Mouse (Mus musculus): ENCODE results near the gene Bdkrb2. TPM values are rescaled to one million over a fixed set of nuclear protein-coding genes. Genes with fewer than 3 reads are reported as not detected.

The Bdkrb2 gene
- polyA plus RNA-seq, 1 experiment from 2014 or later: 0.05 TPM

GRCm38 (mm10) chr12:105526186-105526585 lies 36.8 kb upstream of the Bdkrb2 start:
- Histone ChIP-seq H3K9ac (replicated peaks) (no peak overlapping the region), H3K27me3 (ENCODE audit: insufficient read depth, low read length) (no peaks in the 10 kb centered on the region), H3K36me3 (replicated peaks; ENCODE audit: insufficient read depth, low read length) (no peaks in the 10 kb centered on the region), H3K4me3 (ENCODE audit: low read depth, low read length) (no peak overlapping the region), H3K4me1 (ENCODE audit: insufficient read depth) (no peaks in the 10 kb centered on the region), H3K27ac (ENCODE audit: low read depth) (no peak overlapping the region), H3K9me3 (ENCODE audit: low read length) (no peaks in the 10 kb centered on the region), H3K4me2 (ENCODE audit: low read depth, low read length) (no peak overlapping the region)
- no peak for ATAC-seq
- no peak for DNase-seq
- TF ChIP-seq CTCF (IDR thresholded peaks at IDR 0.05; ENCODE audit: low read depth) (no peak), EP300 (IDR thresholded peaks at IDR 0.05; ENCODE audit: low read depth) (no peak)
- 63% methylated on average over 3 of the region's 3 CpGs for WGBS (ENCODE audit: insufficient replicate concordance)

- Histone ChIP-seq H3K36me3 (replicated peaks; ENCODE audit: insufficient read depth, low read length) (no peaks in the 10 kb centered on the region), H3K27me3 (ENCODE audit: insufficient read depth, low read length) (no peaks in the 10 kb centered on the region), H3K27ac (ENCODE audit: low read depth) (no peak overlapping the region), H3K4me3 (ENCODE audit: low read depth, low read length) (no peak overlapping the region), H3K4me2 (ENCODE audit: low read depth, low read length) (no peak overlapping the region), H3K9me3 (ENCODE audit: low read length) (no peaks in the 10 kb centered on the region), H3K9ac (replicated peaks) (no peak overlapping the region), H3K4me1 (ENCODE audit: insufficient read depth) (no peaks in the 10 kb centered on the region)
- no peak for TF ChIP-seq CTCF (IDR thresholded peaks at IDR 0.05; ENCODE audit: low read depth)
- no peak for TF ChIP-seq EP300 (IDR thresholded peaks at IDR 0.05; ENCODE audit: low read depth)
- DNase-seq: no peak
- ATAC-seq: no peak
- WGBS (ENCODE audit: insufficient replicate concordance): 67% methylated on average over 5 of the region's 5 CpGs
Measured at GRCm38 (mm10) chr12:105526829-105527228, 36.2 kb upstream of the Bdkrb2 start.

- no peak for DNase-seq
- H3K4me3 ChIP-seq (ENCODE audit: low read depth, low read length): no peak overlapping the region
- ATAC-seq: no peak
- no peaks in the 10 kb centered on the region for H3K36me3 ChIP-seq (replicated peaks; ENCODE audit: insufficient read depth, low read length)
- H3K9me3 ChIP-seq (ENCODE audit: low read length): no peaks in the 10 kb centered on the region
- H3K27ac ChIP-seq (ENCODE audit: low read depth): no peak overlapping the region
- no peaks in the 10 kb centered on the region for H3K4me1 ChIP-seq (ENCODE audit: insufficient read depth)
- no peak overlapping the region for H3K9ac ChIP-seq (replicated peaks)
- H3K4me2 ChIP-seq (ENCODE audit: low read depth, low read length): no peak overlapping the region
- H3K27me3 ChIP-seq (ENCODE audit: insufficient read depth, low read length): no peaks in the 10 kb centered on the region
- 31% methylated on average over 9 of the region's 9 CpGs for WGBS (ENCODE audit: insufficient replicate concordance)
- TF ChIP-seq CTCF (IDR thresholded peaks at IDR 0.05; ENCODE audit: low read depth) (no peak), EP300 (IDR thresholded peaks at IDR 0.05; ENCODE audit: low read depth) (no peak)
Measured at GRCm38 (mm10) chr12:105529545-105529944, 33.5 kb upstream of the Bdkrb2 start.

GRCm38 (mm10) chr12:105531724-105532371 lies 31.2 kb upstream of the Bdkrb2 start:
- no peaks in the 10 kb centered on the region for H3K27me3 ChIP-seq (ENCODE audit: insufficient read depth, low read length)
- no peak overlapping the region for H3K9ac ChIP-seq (replicated peaks)
- DNase-seq (no peak), ATAC-seq (no peak)
- no peak overlapping the region for H3K4me2 ChIP-seq (ENCODE audit: low read depth, low read length)
- TF ChIP-seq EP300 (IDR thresholded peaks at IDR 0.05; ENCODE audit: low read depth) (no peak), CTCF (IDR thresholded peaks at IDR 0.05; ENCODE audit: low read depth) (no peak)
- H3K9me3 ChIP-seq (ENCODE audit: low read length): no peaks in the 10 kb centered on the region
- no peak overlapping the region for H3K27ac ChIP-seq (ENCODE audit: low read depth)
- no peaks in the 10 kb centered on the region for H3K36me3 ChIP-seq (replicated peaks; ENCODE audit: insufficient read depth, low read length)
- WGBS (ENCODE audit: insufficient replicate concordance): 60% methylated on average over 8 of the region's 8 CpGs
- H3K4me3 ChIP-seq (ENCODE audit: low read depth, low read length): no peak overlapping the region
- H3K4me1 ChIP-seq (ENCODE audit: insufficient read depth): 0 out of 2 replicates have a peak, but pooled peaks cover 3% of the 10 kb centered on the region

- no peaks in the 10 kb centered on the region for H3K36me3 ChIP-seq (replicated peaks; ENCODE audit: insufficient read depth, low read length)
- ATAC-seq: no peak
- H3K4me1 ChIP-seq (ENCODE audit: insufficient read depth): 0 out of 2 replicates have a peak, but pooled peaks cover 3% of the 10 kb centered on the region
- H3K9ac ChIP-seq (replicated peaks): no peak overlapping the region
- H3K4me2 ChIP-seq (ENCODE audit: low read depth, low read length): no peak overlapping the region
- no peaks in the 10 kb centered on the region for H3K27me3 ChIP-seq (ENCODE audit: insufficient read depth, low read length)
- H3K4me3 ChIP-seq (ENCODE audit: low read depth, low read length): no peak overlapping the region
- no peaks in the 10 kb centered on the region for H3K9me3 ChIP-seq (ENCODE audit: low read length)
- no peak overlapping the region for H3K27ac ChIP-seq (ENCODE audit: low read depth)
- DNase-seq: no peak
- WGBS (ENCODE audit: insufficient replicate concordance): 66% methylated on average over 4 of the region's 4 CpGs
- no peak for TF ChIP-seq EP300 (IDR thresholded peaks at IDR 0.05; ENCODE audit: low read depth)
- no peak for TF ChIP-seq CTCF (IDR thresholded peaks at IDR 0.05; ENCODE audit: low read depth)
Measured at GRCm38 (mm10) chr12:105534842-105535241, 28.2 kb upstream of the Bdkrb2 start.

GRCm38 (mm10) chr12:105535968-105536760 lies 26.9 kb upstream of the Bdkrb2 start:
- Histone ChIP-seq H3K9me3 (ENCODE audit: low read length) (no peaks in the 10 kb centered on the region), H3K27ac (ENCODE audit: low read depth) (no peak overlapping the region), H3K4me3 (ENCODE audit: low read depth, low read length) (no peak overlapping the region), H3K4me1 (ENCODE audit: insufficient read depth) (0 out of 2 replicates have a peak, but pooled peaks cover 3% of the 10 kb centered on the region), H3K36me3 (replicated peaks; ENCODE audit: insufficient read depth, low read length) (no peaks in the 10 kb centered on the region), H3K27me3 (ENCODE audit: insufficient read depth, low read length) (no peaks in the 10 kb centered on the region), H3K9ac (replicated peaks) (no peak overlapping the region), H3K4me2 (ENCODE audit: low read depth, low read length) (no peak overlapping the region)
- ATAC-seq (no peak), DNase-seq (no peak)
- TF ChIP-seq CTCF (IDR thresholded peaks at IDR 0.05; ENCODE audit: low read depth): no peak
- no peak for TF ChIP-seq EP300 (IDR thresholded peaks at IDR 0.05; ENCODE audit: low read depth)
- WGBS (ENCODE audit: insufficient replicate concordance): 48% methylated on average over 13 of the region's 13 CpGs

Measured in liver, postnatal 0 days (tissue).